Mouse (Mus musculus) erythroid progenitor cell, adult 5-6 weeks (primary cell): ENCODE measurements at regions not wholly inside any gene's neighbourhood (a gene's known extent, or its start where the extent isn't known, plus 50 kb on each side); places are given as distances from the start of the nearest gene placed in this dataset.

Experiments used
- ATAC-seq: replicated peaks from 2 replicates; pipeline ENCODE4 v1.8.0; 2016; ENCODE audit warnings: moderate number of reproducible peaks, mild to moderate bottlenecking, moderate TSS enrichment, inconsistent platforms; ENCODE audit not compliant: poor library complexity, low FRiP score, severe bottlenecking

DNA sequence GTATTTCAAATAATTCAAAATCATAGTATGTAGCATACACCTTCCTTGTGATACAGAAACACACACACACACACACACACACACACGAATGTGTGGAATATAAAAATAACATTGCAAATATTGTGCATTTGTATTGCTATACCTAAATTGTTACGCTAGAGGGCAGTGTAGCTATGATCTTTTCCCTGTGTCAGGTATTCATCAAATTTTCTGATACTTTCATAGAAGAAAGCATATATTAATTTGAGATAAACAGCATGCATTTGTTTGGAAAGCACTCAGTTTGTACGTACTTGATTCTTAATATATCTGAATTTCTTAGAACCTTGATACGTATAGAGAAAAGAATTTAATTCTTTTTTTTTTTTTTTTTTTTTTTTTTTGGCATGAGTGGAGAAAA, 1700.9 kb upstream of the Sel1l start:
- ATAC-seq = no peak

- no peak for ATAC-seq
These were observed 1674.5 kb upstream of the Sel1l start for GRCm38 (mm10) chr12:93523465-93523864.

DNA sequence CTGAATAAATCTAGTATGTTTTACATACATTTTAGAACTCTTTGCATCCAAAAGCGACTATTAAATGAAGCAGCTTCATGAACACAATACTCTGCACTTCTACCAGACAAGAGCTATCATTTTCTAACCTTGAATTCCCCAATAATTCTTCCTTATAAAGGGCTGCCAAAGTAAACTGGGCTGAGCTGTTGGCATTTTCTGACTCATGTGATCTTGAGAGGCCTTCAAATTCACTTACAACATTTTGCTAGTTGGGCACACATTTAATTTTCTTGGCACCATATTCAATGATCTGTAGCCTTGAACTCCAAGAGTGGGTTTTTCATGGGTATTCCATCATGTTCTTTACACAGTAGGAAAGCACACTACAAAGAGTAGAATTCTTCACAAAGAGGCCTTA, 1637.4 kb upstream of the Sel1l start:
- no peak for ATAC-seq

- no peak for ATAC-seq
These were observed 1613.1 kb upstream of the Sel1l start for GRCm38 (mm10) chr12:93462106-93462505.

DNA sequence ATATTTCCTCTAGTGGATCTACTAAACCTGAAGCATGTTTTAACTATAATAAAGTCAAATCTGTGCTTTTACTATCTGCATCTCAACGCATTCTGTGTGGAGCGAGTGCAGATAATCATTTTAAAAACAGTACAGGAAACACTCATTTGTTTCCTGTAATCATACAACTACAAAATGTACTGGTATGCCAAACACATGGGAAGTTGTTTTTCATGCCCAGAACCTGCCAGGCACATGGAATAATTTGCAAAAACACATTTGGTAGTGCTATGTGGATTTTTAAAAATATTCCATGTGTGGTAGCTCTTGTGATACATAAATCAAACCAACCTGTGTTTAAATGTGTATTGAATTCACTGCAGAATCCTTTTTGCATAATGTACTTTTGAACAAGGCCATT, 1600.5 kb upstream of the Sel1l start:
- no peak for ATAC-seq

DNA sequence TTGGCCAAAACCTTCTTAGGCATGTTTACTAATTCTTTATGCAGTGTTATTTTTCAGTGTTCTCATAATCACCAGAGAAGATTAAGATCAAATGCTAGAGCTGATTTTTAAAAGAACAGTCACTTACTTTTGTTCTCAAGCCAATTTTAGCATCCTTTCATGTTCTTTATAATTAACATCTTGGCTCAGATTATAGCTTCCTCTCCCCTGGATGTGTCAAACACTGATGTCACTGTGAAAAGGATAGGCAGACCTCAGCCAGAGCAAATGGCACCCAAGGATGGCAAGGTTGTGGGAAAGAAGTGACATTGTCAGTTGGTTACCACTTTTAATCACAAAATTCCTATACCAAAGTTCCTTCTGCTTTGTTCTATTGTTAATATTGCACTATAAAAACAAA, 1580.3 kb upstream of the Sel1l start:
- no peak for ATAC-seq

- ATAC-seq = no peak
These were observed 1579.0 kb upstream of the Sel1l start for GRCm38 (mm10) chr12:93427988-93428387.

DNA sequence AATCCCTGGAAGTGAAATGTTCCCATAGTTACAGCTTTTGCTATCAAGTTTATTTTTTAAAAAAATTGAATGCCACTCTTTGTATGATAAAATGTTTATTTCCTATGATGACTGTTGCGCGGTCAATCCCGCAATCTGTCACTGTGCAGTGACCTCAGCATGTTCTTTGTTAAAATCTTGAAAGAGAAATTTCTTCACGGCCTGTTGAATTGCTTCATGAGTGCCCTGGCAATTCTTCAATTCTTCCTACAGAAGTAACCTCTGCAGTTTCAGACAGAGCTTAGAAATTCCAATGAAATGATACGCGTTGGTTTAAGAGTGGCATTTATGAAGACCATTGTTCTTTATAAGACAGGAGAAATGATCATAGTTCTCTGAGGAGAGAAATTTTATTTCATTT, 1567.4 kb upstream of the Sel1l start:
- no peak for ATAC-seq

- ATAC-seq = no peak
These were observed 1566.8 kb upstream of the Sel1l start for GRCm38 (mm10) chr12:93415791-93416190.

DNA sequence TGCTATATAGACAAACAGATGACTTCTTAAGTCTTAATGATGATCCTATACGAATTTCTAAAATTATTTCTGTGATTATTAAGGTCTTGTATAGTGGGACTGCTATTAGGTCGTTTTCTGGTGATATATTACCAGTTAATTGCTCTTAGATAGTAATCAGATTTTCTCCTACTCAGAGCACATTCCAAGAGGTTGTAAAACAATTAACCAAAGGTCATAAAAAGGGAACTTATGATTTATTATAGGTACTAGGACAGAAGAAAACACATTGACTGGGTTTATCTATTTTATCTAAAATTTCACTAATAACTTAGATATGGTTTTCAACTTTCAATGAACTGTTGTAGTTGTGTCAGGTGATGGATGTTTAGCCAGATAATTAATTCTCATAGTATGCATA, 1536.6 kb upstream of the Sel1l start:
- no peak for ATAC-seq

DNA sequence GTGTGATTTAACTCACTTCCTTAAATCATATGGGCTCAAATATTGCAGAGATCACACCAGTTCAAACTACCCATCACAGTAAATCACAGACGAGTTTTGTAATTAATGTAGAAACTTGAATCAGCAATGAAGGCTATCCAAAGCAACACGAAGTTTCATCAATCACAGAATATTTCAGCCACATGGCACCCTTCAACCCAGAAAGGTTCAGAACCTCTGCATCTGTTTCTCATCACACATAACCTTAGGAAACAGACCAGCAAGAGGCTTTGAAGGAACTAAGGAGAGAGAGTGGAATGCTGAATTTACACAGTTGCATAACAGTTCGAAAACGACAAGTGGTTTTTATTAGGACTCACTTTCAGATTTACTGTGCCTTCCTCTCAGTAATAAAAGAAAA, 1494.0 kb upstream of the Sel1l start:
- ATAC-seq = no peak

- no peak for ATAC-seq
These were observed 1493.6 kb upstream of the Sel1l start for GRCm38 (mm10) chr12:93342525-93342924.

DNA sequence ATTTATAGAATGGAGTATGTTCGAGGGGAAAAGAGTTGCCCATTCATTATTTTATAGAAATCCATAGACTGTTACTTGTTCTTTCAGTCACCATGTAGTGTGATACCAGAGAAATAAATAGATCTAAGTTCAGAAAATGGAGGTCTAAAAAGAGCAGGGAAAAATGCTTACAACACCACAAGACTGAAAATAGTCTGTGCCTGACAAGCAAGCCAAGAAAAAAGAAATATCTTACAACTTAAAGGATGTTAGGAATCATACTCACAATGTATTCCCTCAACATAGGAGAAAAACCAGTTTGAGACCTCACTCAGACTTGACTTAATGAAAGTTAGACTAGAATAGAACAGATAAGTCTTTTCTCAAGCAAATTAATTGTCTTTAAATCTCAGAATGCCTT, 1486.6 kb upstream of the Sel1l start:
- ATAC-seq = no peak

DNA sequence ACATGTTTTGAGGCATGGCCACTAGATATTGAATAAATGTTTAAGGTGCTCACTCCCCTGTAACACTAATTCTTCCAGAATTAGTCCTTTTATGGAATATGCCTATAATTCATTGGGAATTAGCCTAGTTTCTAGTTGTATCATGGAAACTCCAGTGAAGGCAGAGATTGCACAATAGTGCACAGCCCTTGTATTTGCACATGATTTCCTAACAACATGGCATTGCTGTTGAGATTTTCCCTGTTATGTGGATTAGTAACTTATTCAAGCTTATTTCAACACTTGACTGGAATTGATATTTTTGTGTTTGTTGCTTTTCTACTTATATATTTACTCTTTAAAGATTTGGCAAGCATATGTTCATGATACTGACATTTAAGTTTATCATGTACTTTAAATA, 1463.3 kb upstream of the Sel1l start:
- ATAC-seq = no peak

DNA sequence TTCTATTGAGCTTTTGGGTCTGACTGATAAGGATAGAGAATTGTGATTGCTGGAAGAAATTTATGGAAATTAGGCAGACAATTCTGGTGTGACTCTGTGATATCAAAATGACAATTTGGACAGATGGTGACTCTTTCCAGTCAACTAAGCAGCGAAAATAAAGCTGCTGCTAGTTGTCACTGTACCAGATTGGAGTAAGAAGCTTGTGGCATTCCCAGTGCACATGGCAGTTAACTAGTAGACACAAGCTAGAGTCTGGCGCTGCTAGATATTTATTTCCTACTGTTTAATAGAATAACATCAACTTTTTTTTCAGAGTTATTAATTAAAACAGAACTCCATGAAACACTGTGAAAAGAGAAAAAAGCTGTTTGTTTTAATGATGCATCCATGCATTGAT, 1432.9 kb upstream of the Sel1l start:
- no peak for ATAC-seq

- ATAC-seq = no peak
These were observed 1424.7 kb upstream of the Sel1l start for GRCm38 (mm10) chr12:93273652-93274051.

DNA sequence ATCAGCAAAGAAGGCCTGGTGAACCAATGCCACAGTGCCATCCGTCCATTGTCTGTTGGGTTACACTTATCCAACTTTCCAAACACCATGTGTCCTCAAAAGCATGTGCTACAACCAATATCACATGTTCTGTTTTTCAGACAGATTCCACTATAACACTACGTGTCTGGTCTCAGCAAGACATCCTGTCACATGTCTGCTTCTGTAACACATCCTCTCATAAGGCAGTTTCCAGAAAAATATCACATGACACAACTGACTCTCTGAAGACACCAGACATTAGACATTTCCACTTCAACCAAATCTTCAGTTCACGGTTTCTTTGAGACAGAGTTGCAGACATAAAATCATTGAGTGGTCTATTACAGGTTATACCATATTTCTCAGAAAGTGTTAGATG, 1381.3 kb upstream of the Sel1l start:
- ATAC-seq = no peak

DNA sequence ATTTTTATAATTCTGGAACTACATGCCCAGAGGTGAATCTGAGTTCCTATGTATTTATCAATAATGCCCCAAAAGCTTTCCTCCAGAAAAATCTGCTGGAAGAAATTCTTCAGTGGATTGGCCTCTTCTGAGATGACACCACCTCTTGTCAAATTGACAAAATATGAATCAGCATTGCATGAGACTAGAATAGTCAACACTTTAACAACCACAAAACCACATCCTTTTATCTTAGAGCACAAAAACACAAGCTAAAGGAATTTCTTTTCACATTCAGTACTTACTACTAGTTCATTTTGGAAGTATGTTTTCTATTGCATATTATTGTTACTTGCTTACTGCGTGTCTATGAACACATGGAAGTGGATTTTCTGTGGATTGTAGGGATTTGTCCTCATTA, 1377.9 kb upstream of the Sel1l start:
- no peak for ATAC-seq

DNA sequence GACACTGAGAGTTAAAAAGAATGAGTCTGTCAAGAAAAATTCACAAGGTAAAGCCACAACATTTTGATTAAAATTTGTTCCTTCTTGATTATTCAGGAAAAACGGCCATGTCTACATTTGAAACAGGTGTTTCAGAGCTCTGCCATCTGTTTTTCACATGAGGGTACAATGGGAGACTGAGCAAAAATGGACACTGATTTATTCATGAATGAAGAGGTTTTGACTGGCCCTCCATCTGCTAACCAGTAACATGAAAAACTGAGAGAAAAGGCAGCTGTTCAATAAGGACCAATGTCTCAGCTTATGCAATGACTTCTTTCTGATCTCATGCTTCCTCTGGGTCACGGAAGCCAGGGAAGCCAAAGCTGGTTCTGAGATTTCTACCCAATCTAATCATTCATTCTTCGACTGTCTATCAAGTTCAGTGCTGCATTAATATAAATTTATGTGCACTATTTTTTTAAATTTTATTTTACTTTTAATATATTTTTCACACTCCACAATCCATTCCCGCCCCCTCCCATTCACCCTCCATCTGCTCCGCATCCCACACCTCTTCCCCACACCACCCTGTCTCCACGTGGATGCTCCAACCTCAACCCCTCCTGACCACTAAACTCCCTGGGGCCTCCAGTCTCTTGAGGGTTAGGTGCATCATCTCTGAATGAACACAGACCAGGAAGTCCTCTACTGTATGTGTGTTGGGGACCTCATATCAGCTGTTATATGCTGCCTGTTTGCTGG, 1372.4 kb upstream of the Sel1l start:
- ATAC-seq = no peak

GRCm38 (mm10) chr12:93207596-93207995, 1358.6 kb upstream of the Sel1l start:
- ATAC-seq = no peak

- no peak for ATAC-seq
These were observed 1340.0 kb upstream of the Sel1l start for GRCm38 (mm10) chr12:93188940-93189339.

DNA sequence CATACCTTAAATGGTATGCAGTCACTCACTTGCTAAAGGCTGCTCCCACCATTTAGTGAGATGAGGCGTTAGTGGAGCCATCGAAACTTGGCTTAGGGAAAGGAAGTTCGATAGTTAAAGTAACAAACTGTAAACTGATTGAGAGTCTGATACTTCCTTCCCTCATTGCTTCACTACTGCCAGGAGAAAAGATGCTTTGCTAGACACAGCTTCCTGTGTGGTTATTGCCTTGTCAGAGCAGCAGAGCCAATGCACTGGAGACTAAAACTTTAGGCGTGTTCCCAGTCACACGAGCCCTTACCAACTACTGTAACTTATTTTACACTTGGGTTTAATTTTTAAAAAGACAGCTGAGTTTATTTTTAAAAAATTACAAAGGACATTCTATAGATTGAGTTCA, 1324.8 kb upstream of the Sel1l start:
- no peak for ATAC-seq
